Mouse (Mus musculus): Measurements from ENCODE around the gene Sf3b6.
"Not testable (repeated sequence)": the region's sequence is repeated elsewhere in the genome, so short reads cannot be mapped to it uniquely, and the experiment has no call there.

Gene Sf3b6

GRCm38 (mm10) chr12:4817361-4818101, at the start of gene Sf3b6:
Gene Sf3b6, plus strand, starts transcription at chr12:4817544.
- ChIA-PET POLR2A (interaction anchor here in 3 of 4 experiments (0.5 to 2.9 kb wide), 76 partner anchors 8 to 931 kb away, joined by 3 to 33 read pairs (median 4); partner anchors contain the start of genes Atad2b (in 3 of the 3), Fam228b (in 3 of the 3), Pfn4 (in 3 of the 3) and Fkbp1b (in 2 of the 3)), CTCF (interaction anchor here in 2 of 4 experiments (0.6 to 1.1 kb wide), 8 partner anchors 26 to 1545 kb away, joined by 3 to 4 read pairs (median 3); partner anchors contain the start of genes Atad2b (in 1 of the 2) and Fam228b (in 1 of the 2))

- POLR2A ChIA-PET, result interaction anchor here (0.5 to 2.8 kb wide), 65 partner anchors 8 to 1222 kb away, joined by 3 to 21 read pairs (median 4); partner anchors contain the start of genes Gm3625 (in 3 of the 4), Itsn2 (in 3 of the 4), Sf3b6 (in 3 of the 4) and Wdcp (in 3 of the 4)
These were observed 48.6 kb upstream of the Sf3b6 start, which contains the start of the genes Pfn4 and Fam228b for GRCm38 (mm10) chr12:4768492-4769332. Gene Pfn4, plus strand, starts transcription at chr12:4769022. Gene Fam228b, minus strand, starts transcription at chr12:4769267.

GRCm38 (mm10) chr12:4769333-4769723, 48.0 kb upstream of the Sf3b6 start:
- ChIA-PET POLR2A (interaction anchor here (0.5 to 2.8 kb wide), 62 partner anchors 8 to 1223 kb away, joined by 3 to 21 read pairs (median 4); partner anchors contain the start of genes Gm3625 (in 3 of the 4), Itsn2 (in 3 of the 4), Sf3b6 (in 3 of the 4) and Atad2b (in 2 of the 4)), CTCF (interaction anchor here (0.5 to 2.3 kb wide), 15 partner anchors 25 to 787 kb away, joined by 3 to 10 read pairs (median 3); partner anchors contain the start of genes Atad2b (in 1 of the 4) and Sf3b6 (in 1 of the 4))

More at GRCm38 (mm10) chr12:4768492-4769332, 48.6 kb upstream of the Sf3b6 start, which contains the start of the genes Pfn4 and Fam228b:
- CTCF ChIA-PET, result interaction anchor here (0.5 to 2.3 kb wide), 16 partner anchors 25 to 787 kb away, joined by 3 to 7 read pairs (median 3); partner anchors contain the start of genes Atad2b (in 1 of the 4) and Sf3b6 (in 1 of the 4)

- CTCF ChIA-PET, result interaction anchor here in 1 of 4 experiments (1.5 kb wide), 1 partner anchor 19 kb away, joined by 4 read pairs; no protein-coding TSS in a partner anchor
- POLR2A ChIA-PET, result interaction anchor here in 3 of 4 experiments (0.6 to 2.0 kb wide), 7 partner anchors 19 to 153 kb away, joined by 3 to 6 read pairs (median 3); partner anchors contain the start of gene Sf3b6 (in 1 of the 3)
These were observed 42.3 kb upstream of the Sf3b6 start for GRCm38 (mm10) chr12:4774895-4775587.

GRCm38 (mm10) chr12:4775588-4775949, 41.8 kb upstream of the Sf3b6 start:
- CTCF ChIA-PET, result interaction anchor here in 2 of 4 experiments (0.5 to 1.5 kb wide), 3 partner anchors 14 to 336 kb away, joined by 3 to 5 read pairs (median 4); no protein-coding TSS in a partner anchor

GRCm38 (mm10) chr12:4777734-4778133, 39.6 kb upstream of the Sf3b6 start:
- POLR2A ChIA-PET, result interaction anchor here in 2 of 4 experiments (1.6 kb wide), 2 partner anchors 9 kb away, joined by 5 to 7 read pairs; partner anchors contain the start of genes Fam228b (in 2 of the 2) and Pfn4 (in 2 of the 2)
- CTCF ChIA-PET, result no interaction called here

More at GRCm38 (mm10) chr12:4775588-4775949, 41.8 kb upstream of the Sf3b6 start:
- POLR2A ChIA-PET, result interaction anchor here in 2 of 4 experiments (0.6 to 2.0 kb wide), 4 partner anchors 42 to 153 kb away, joined by 3 to 4 read pairs (median 3); partner anchors contain the start of gene Sf3b6 (in 1 of the 2)

GRCm38 (mm10) chr12:4780245-4780644, 37.1 kb upstream of the Sf3b6 start:
- CTCF ChIA-PET, result no interaction called here
- POLR2A ChIA-PET, result interaction anchor here in 1 of 4 experiments (1.3 to 2.1 kb wide), 2 partner anchors 11 to 37 kb away, joined by 4 to 5 read pairs; partner anchors contain the start of genes Fam228b and Sf3b6

GRCm38 (mm10) chr12:4781270-4781669, 36.1 kb upstream of the Sf3b6 start:
- ChIA-PET CTCF (interaction anchor here in 1 of 4 experiments (0.6 kb wide), 1 partner anchor 14 kb away, joined by 3 read pairs; no protein-coding TSS in a partner anchor), POLR2A (interaction anchor here in 1 of 4 experiments (1.3 to 2.1 kb wide), 2 partner anchors 12 to 36 kb away, joined by 4 to 5 read pairs; partner anchors contain the start of genes Fam228b and Sf3b6)

GRCm38 (mm10) chr12:4781725-4782404, 35.5 kb upstream of the Sf3b6 start:
- POLR2A ChIA-PET, result interaction anchor here in 1 of 4 experiments (0.8 to 2.1 kb wide), 2 partner anchors 13 to 35 kb away, joined by 3 to 5 read pairs; partner anchors contain the start of genes Fam228b, Pfn4 and Sf3b6
- CTCF ChIA-PET, result not testable (repeated sequence)

- POLR2A ChIA-PET, result interaction anchor here in 1 of 4 experiments (0.7 to 1.4 kb wide), 2 partner anchors 10 to 392 kb away, joined by 3 to 5 read pairs; no protein-coding TSS in a partner anchor
- CTCF ChIA-PET, result interaction anchor here in 2 of 4 experiments (0.6 to 0.7 kb wide), 2 partner anchors 172 to 503 kb away, joined by 3 read pairs; no protein-coding TSS in a partner anchor
These were observed 33.7 kb upstream of the Sf3b6 start for GRCm38 (mm10) chr12:4783598-4783997.

GRCm38 (mm10) chr12:4784466-4784865, 32.9 kb upstream of the Sf3b6 start:
- ChIA-PET POLR2A (interaction anchor here in 2 of 4 experiments (1.1 to 1.4 kb wide), 2 partner anchors 9 to 33 kb away, joined by 3 to 5 read pairs; partner anchors contain the start of gene Sf3b6 (in 1 of the 2)), CTCF (interaction anchor here in 1 of 4 experiments (0.6 kb wide), 1 partner anchor 172 kb away, joined by 3 read pairs; no protein-coding TSS in a partner anchor)

GRCm38 (mm10) chr12:4788128-4788527, 29.2 kb upstream of the Sf3b6 start:
- POLR2A ChIA-PET, result not testable (repeated sequence)

GRCm38 (mm10) chr12:4793718-4794117, 23.6 kb upstream of the Sf3b6 start:
- ChIA-PET CTCF (interaction anchor here in 3 of 4 experiments (0.6 to 1.4 kb wide), 7 partner anchors 18 to 287 kb away, joined by 3 to 4 read pairs (median 3); partner anchors contain the start of gene Fam228b (in 1 of the 3)), POLR2A (interaction anchor here in 2 of 4 experiments (1.1 to 2.8 kb wide), 9 partner anchors 10 to 242 kb away, joined by 3 to 18 read pairs (median 5); partner anchors contain the start of genes Fam228b (in 2 of the 2), Pfn4 (in 2 of the 2) and Sf3b6 (in 2 of the 2))

More at GRCm38 (mm10) chr12:4788128-4788527, 29.2 kb upstream of the Sf3b6 start:
- CTCF ChIA-PET, result not testable (repeated sequence)

GRCm38 (mm10) chr12:4797471-4797870, 19.9 kb upstream of the Sf3b6 start:
- ChIA-PET CTCF (interaction anchor here in 2 of 4 experiments (0.6 kb wide), 2 partner anchors 67 to 214 kb away, joined by 3 to 7 read pairs; no protein-coding TSS in a partner anchor), POLR2A (interaction anchor here in 2 of 4 experiments (0.8 to 3.1 kb wide), 4 partner anchors 20 to 28 kb away, joined by 3 to 14 read pairs (median 6); partner anchors contain the start of gene Sf3b6 (in 2 of the 2))

- CTCF ChIA-PET, result no interaction called here
- POLR2A ChIA-PET, result no interaction called here
These were observed 6.3 kb upstream of the Sf3b6 start for GRCm38 (mm10) chr12:4811036-4811435.

GRCm38 (mm10) chr12:4811705-4812104, 5.6 kb upstream of the Sf3b6 start:
- CTCF ChIA-PET, result no interaction called here
- POLR2A ChIA-PET, result interaction anchor here in 1 of 4 experiments (1.2 kb wide), 2 partner anchors 12 to 20 kb away, joined by 3 read pairs; no protein-coding TSS in a partner anchor

Measured in embryonic stem cell, embryonic (primary cell).